Mouse (Mus musculus) spleen, embryonic (tissue): ENCODE results near the gene Pkp3.

ENCODE experiments used
- CTCF ChIA-PET: fragments of 350-600 bp; sonication (Branson Sonifier 250); formaldehyde crosslinking; loops from one replicate; lab custom pipeline; 2022; lab: Charles Lee

Gene Pkp3

GRCm38 (mm10) chr7:141055785-141056184, 22.2 kb upstream of the Pkp3 start:
- CTCF ChIA-PET: no interaction called here

DNA sequence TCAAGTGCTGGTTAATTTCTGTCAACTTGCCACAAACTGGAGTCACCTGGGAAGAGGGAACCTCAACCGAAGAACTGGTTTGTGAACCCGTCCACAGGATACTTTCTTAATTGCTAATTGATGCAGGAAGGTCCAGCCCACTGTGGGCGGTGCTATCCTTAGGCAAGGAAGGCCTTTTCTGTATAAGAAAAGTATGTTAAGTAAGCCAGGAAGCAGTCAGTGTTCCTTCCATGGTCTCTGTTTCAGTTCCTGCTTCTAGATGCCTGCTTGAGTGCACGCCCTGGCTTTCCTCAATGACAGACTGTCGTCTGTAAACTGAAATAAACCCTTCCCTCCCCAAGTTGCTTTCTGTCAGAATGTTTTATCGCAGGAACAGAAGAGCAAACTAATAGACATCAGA, 21.0 kb upstream of the Pkp3 start:
- CTCF ChIA-PET: no interaction called here

GRCm38 (mm10) chr7:141057541-141057940, 20.5 kb upstream of the Pkp3 start:
- CTCF ChIA-PET: no interaction called here

- CTCF ChIA-PET: interaction anchor here (0.7 kb wide), 1 partner anchor 160 kb away, joined by 15 read pairs; no protein-coding TSS in a partner anchor
These were observed 19.2 kb upstream of the Pkp3 start for GRCm38 (mm10) chr7:141058601-141059341.

- CTCF ChIA-PET: interaction anchor here (0.7 kb wide), 1 partner anchor 26 kb away, joined by 3 read pairs; no protein-coding TSS in a partner anchor
These were observed 18.1 kb upstream of the Pkp3 start for GRCm38 (mm10) chr7:141059929-141060328.

- CTCF ChIA-PET: no interaction called here
These were observed 17.4 kb upstream of the Pkp3 start, which contains the start of gene B4galnt4 for GRCm38 (mm10) chr7:141060426-141061242. B4galnt4 (plus strand) TSS chr7:141061104.

DNA sequence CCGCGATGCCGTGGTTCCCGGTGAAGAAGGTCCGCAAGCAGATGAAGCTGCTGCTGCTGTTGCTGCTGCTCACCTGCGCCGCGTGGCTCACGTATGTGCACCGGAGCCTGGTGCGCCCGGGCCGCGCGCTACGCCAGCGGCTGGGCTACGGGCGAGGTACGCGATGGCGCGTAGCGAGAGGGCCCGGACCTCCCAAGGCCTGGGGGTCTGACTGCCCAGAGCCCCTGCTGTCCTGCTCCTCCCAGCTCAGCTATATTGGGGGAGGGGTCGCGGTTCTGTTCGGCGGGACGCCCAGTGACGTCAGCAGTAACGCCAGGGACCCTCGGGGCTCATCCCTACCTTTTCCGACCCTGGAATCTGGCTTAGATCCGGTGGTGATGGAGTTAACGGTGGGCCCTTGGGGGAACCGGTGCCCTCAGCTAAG, 16.7 kb upstream of the Pkp3 start:
- CTCF ChIA-PET: no interaction called here

DNA sequence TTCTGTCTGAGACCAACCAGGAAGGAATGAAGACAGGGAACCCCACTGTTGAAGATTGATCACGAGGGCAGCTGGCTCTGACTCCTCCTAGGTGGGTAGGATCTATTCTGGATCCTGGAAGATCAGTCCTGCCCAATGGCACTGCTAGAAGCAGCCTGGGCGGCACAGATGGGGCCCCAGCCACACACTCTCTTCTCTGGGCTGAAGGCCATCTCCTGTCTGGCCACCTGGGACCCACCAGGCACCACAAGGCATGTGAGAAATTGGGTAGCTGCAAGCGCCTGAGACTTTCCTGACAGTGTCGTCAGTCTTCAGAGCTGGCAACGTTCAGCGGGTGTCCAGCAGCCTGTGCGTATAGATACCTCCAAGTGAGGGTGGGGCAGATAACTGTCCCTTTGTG, 15.5 kb upstream of the Pkp3 start:
- CTCF ChIA-PET: no interaction called here

DNA sequence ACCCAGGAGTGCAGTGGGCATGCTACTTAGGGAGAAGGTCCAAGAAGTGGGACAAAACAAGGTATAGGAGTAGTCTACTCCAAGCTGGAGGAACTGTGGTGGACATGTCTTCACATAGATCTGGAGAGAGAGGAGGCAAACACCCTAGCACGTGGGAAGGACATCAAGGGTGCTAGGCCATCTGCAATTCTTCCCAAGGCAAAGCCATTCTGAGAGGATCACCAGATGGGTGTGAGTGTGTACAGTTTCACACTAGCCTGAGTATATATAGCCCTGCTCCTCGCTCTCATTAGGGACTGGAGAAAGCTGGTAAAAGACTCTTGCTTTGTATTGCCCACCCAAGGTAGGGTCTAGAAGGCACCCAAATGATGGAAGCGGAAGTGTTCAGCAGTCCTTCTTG, 14.7 kb upstream of the Pkp3 start:
- CTCF ChIA-PET: no interaction called here

DNA sequence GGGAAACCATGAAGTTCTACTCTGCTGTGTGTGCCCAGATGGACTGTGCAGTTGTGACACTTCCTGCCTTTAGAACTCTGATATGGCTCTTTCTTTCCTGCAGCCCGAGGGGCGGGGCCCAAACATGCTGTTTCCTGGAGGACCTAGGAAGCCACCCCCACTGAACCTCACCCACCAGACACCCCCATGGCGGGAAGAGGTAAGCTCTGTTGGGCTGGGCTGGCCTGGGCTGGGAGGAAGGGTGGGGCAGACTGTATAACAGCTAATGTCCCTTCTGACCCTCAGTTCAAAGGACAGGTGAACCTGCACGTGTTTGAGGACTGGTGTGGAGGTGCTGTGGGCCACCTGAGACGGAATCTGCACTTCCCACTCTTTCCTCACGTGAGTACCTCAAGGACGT, 13.8 kb upstream of the Pkp3 start:
- CTCF ChIA-PET: interaction anchor here (0.6 kb wide), 1 partner anchor 239 kb away, joined by 6 read pairs; no protein-coding TSS in a partner anchor

GRCm38 (mm10) chr7:141064576-141064975, 13.4 kb upstream of the Pkp3 start:
- CTCF ChIA-PET: interaction anchor here (0.6 kb wide), 2 partner anchors 239 to 458 kb away, joined by 4 to 6 read pairs; no protein-coding TSS in a partner anchor

DNA sequence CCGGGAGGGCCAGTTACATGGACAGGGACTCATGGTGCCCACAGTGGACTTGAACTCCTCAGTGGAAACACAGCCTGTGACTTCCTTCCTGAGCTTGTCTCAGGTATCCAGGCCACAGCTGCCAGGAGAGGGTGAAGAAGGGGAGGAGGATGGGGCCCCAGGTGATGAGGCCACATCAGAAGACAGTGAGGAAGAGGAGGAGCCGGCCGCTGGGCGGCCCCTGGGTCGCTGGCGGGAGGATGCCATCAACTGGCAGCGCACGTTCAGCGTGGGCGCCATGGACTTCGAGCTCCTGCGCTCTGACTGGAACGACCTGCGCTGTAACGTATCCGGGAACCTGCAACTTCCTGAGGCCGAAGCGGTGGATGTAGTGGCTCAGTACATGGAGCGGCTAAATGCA, 9.7 kb upstream of the Pkp3 start:
- CTCF ChIA-PET: no interaction called here

- CTCF ChIA-PET: interaction anchor here (0.5 to 1.0 kb wide), 5 partner anchors 19 to 321 kb away, joined by 3 to 7 read pairs (median 3); no protein-coding TSS in a partner anchor
These were observed 7.8 kb upstream of the Pkp3 start for GRCm38 (mm10) chr7:141070058-141070862.

- CTCF ChIA-PET: interaction anchor here (0.6 to 0.9 kb wide), 3 partner anchors 104 to 164 kb away, joined by 3 to 7 read pairs (median 7); no protein-coding TSS in a partner anchor
These were observed 5.8 kb upstream of the Pkp3 start for GRCm38 (mm10) chr7:141072017-141072745.

- CTCF ChIA-PET: no interaction called here
These were observed 4.2 kb upstream of the Pkp3 start for GRCm38 (mm10) chr7:141073782-141074181.

GRCm38 (mm10) chr7:141078876-141079275, 858 bp downstream of the Pkp3 start:
- CTCF ChIA-PET: interaction anchor here (0.7 kb wide), 1 partner anchor 137 kb away, joined by 3 read pairs; no protein-coding TSS in a partner anchor

GRCm38 (mm10) chr7:141079481-141080449, 1.7 kb downstream of the Pkp3 start:
- CTCF ChIA-PET: no interaction called here

- CTCF ChIA-PET: no interaction called here
These were observed 9.9 kb downstream of the Pkp3 start for GRCm38 (mm10) chr7:141087894-141088293.

GRCm38 (mm10) chr7:141088473-141088872, 10.5 kb downstream of the Pkp3 start:
- CTCF ChIA-PET: no interaction called here
